Mouse (Mus musculus): ENCODE results near the gene Donson.

DNA sequence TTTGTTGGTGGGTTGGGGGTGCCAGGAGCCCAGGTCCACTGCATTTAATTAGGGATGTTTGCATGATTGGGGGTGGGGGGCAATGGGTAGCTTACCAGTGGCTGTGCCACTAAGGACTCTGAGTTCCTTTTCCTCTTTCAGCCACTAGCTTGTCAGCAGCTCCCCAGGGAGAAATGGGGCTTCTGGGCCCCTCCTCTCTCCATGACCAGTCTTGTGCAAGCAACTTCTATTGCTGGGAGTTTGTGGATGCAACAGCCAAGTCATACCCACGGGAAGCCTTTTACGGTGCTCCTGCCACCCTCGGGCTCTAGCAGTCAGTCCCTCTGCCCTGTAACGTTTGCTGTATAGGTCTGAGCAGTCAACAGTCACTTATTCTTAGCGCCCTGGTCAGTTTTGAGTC is 46.2 kb upstream of the Donson start:
- TF ChIP-seq CTCF (IDR thresholded peaks at IDR 0.05; ENCODE audit: low read depth) (no peak), EP300 (optimal IDR thresholded peaks at IDR 0.05) (no peak)

All from stomach, postnatal 0 days (tissue).